15 mouse cellular contexts compared by ENCODE assay signal in genomic region chr10:60290739-60291110, GRCm38 (mm10). TPM values are rescaled to one million over a fixed set of nuclear protein-coding genes. Genes with fewer than 3 reads are reported as not detected.
DNase-seq lines count a peak whose midpoint lies in the region; ATAC-seq and TF ChIP-seq lines count a peak whose summit lies in the region.
"Had no signal": no experiment of that assay in that cellular context is flagged by ENCODE, and none has a peak within 500 bp of the region (broad histone marks: within the 10 kb centered on the region; RNA-seq: fewer than 3 reads in every experiment).

No protein-coding gene starts in this region.

- peak overlapping the region; percentile 69 for H3K27ac ChIP-seq in gastrocnemius, adult 2 months
- peak overlapping the region; percentile 67; the same call in 1 of the 2 replicates for H3K27ac ChIP-seq in liver, embryonic 11.5 days (ENCODE audit: low read depth, low read length)
- no peak overlapping the region; the same call in 1 of the 2 replicates for H3K27ac ChIP-seq in intestine, embryonic 16.5 days (ENCODE audit: low read length)
- 0 out of 2 replicates have a peak overlapping the region, but pooled peaks have one; percentile 6 for H3K27ac ChIP-seq in stomach, embryonic 15.5 days
- H3K27ac ChIP-seq: forebrain, embryonic 15.5 days; hindbrain, postnatal 0 days had no signal

- peaks cover 18% of the 10 kb centered on the region for H3K36me3 ChIP-seq in liver, embryonic 11.5 days (ENCODE audit: control insufficient read depth, insufficient read depth, low read length)
- H3K36me3 ChIP-seq in intestine, embryonic 16.5 days (ENCODE audit: control insufficient read depth, insufficient read depth, low read length): peaks cover 21% of the 10 kb centered on the region
- peaks cover 25% of the 10 kb centered on the region for H3K36me3 ChIP-seq in stomach, embryonic 15.5 days

- WGBS in liver, embryonic 11.5 days: 69% methylated on average over 8 of the region's 8 CpGs
- WGBS in intestine, embryonic 16.5 days: 69% methylated on average over 8 of the region's 8 CpGs
- 58% methylated on average over 8 of the region's 8 CpGs for WGBS in stomach, embryonic 15.5 days

- no peaks in the 10 kb centered on the region for H3K9me3 ChIP-seq in liver, embryonic 11.5 days (ENCODE audit: control insufficient read depth, low read length)
- H3K9me3 ChIP-seq in intestine, embryonic 16.5 days (ENCODE audit: control insufficient read depth, low read length): no peaks in the 10 kb centered on the region
- no peaks in the 10 kb centered on the region for H3K9me3 ChIP-seq in stomach, embryonic 15.5 days
- H3K9me3 ChIP-seq: forebrain, embryonic 15.5 days had no signal

- H3K9ac ChIP-seq in liver, embryonic 11.5 days (ENCODE audit: low read depth, low read length): no peak overlapping the region
- no peak overlapping the region for H3K9ac ChIP-seq in intestine, embryonic 16.5 days (ENCODE audit: low read depth, low read length)
- no peak overlapping the region for H3K9ac ChIP-seq in stomach, embryonic 15.5 days
- H3K9ac ChIP-seq: forebrain, embryonic 15.5 days had no signal

- TF ChIP-seq CTCF in gastrocnemius, adult 2 months (IDR thresholded peaks at IDR 0.05): no peak

- no peaks in the 10 kb centered on the region for H3K27me3 ChIP-seq in liver, embryonic 11.5 days (replicated peaks; ENCODE audit: control insufficient read depth, insufficient read depth, low read length)
- H3K27me3 ChIP-seq in intestine, embryonic 16.5 days (replicated peaks; ENCODE audit: control insufficient read depth, insufficient read depth, low read length): no peaks in the 10 kb centered on the region
- no peaks in the 10 kb centered on the region for H3K27me3 ChIP-seq in stomach, embryonic 15.5 days (replicated peaks)
- H3K27me3 ChIP-seq: forebrain, embryonic 15.5 days had no signal

- no peak overlapping the region for H3K4me3 ChIP-seq in gastrocnemius, adult 2 months
- no peak overlapping the region for H3K4me3 ChIP-seq in liver, embryonic 11.5 days (ENCODE audit: low read depth, low read length)
- H3K4me3 ChIP-seq in intestine, embryonic 16.5 days (ENCODE audit: low read length): no peak overlapping the region
- H3K4me3 ChIP-seq in stomach, embryonic 15.5 days (replicated peaks): no peak overlapping the region
- H3K4me3 ChIP-seq: forebrain, embryonic 15.5 days had no signal

- peak overlapping the region; percentile 60 for H3K4me2 ChIP-seq in liver, embryonic 11.5 days
- H3K4me2 ChIP-seq in intestine, embryonic 16.5 days (ENCODE audit: low read depth, low read length): no peak overlapping the region
- H3K4me2 ChIP-seq in stomach, embryonic 15.5 days: no peak overlapping the region; the same call in 1 of the 2 replicates
- H3K4me2 ChIP-seq: forebrain, embryonic 15.5 days; midbrain, embryonic 11.5 days had no signal

- intact Hi-C loops in gastrocnemius, adult 2 months (cut with DNase I): no loop called here

- peak; percentile 30 for ATAC-seq in liver, embryonic 11.5 days (replicated peaks; ENCODE audit: low FRiP score)
- peak; percentile 59 for ATAC-seq in intestine, embryonic 16.5 days
- ATAC-seq in stomach, embryonic 15.5 days (ENCODE audit: insufficient read depth, low FRiP score, low read depth): no peak; the same call in 1 of the 2 replicates
- ATAC-seq: forebrain, embryonic 15.5 days; hindbrain, postnatal 0 days had no signal

- H3K4me1 ChIP-seq in liver, embryonic 11.5 days (replicated peaks; ENCODE audit: control insufficient read depth, insufficient read depth, low read length): peaks cover 52% of the 10 kb centered on the region
- peaks cover 37% of the 10 kb centered on the region for H3K4me1 ChIP-seq in intestine, embryonic 16.5 days (ENCODE audit: control insufficient read depth, insufficient read depth, low read length)
- peaks cover 31% of the 10 kb centered on the region for H3K4me1 ChIP-seq in stomach, embryonic 15.5 days

- peak; percentile 22 for DNase-seq in gastrocnemius, adult 2 months
- DNase-seq in gastrocnemius, postnatal 25 days: no peak
- no peak for DNase-seq in liver, embryonic 11.5 days (ENCODE audit: low spot score)
- DNase-seq in liver: no peak
- DNase-seq in ovary, postnatal 14 days (ENCODE audit: low spot score): no peak
- DNase-seq in left cerebral cortex, adult 11 months (ENCODE audit: low spot score): no peak
- DNase-seq: cerebellum, adult 8-10 months; heart, postnatal 14 days; kidney, postnatal 25 days; left cerebral cortex, postnatal 4 days had no signal

RNA-seq across cellular contexts. Expression of gene Psap, which starts 13.3 kb away (rescaled TPM):
- total RNA-seq in gastrocnemius, adult 2 months (2021): 100 to 1,000 TPM; 730 to 837 TPM
- total RNA-seq in gastrocnemius, postnatal 25 days (2021): 100 to 1,000 TPM; 590 to 608 TPM
- 57.0 and 59.8 TPM in 2 replicates for polyA plus RNA-seq in liver, embryonic 11.5 days (2014; fragmentation: Nextera tagmentation; extraction: Ambion mirVana)
- polyA plus RNA-seq in intestine, embryonic 16.5 days (2015; fragmentation: Nextera tagmentation; extraction: Ambion mirVana): 178 and 187 TPM in 2 replicates
- 142 and 155 TPM in 2 replicates for polyA plus RNA-seq in stomach, embryonic 15.5 days (2015; fragmentation: Nextera tagmentation; extraction: Ambion mirVana)

RNA-seq across cellular contexts. Expression of gene Vsir, which starts 55.9 kb away (rescaled TPM):
- 1 to 10 TPM; 6.2 to 6.4 TPM for total RNA-seq in gastrocnemius, adult 2 months (2021)
- total RNA-seq in gastrocnemius, postnatal 25 days (2021): 1 to 10 TPM; 7.0 to 7.4 TPM
- 5.4 and 6.3 TPM in 2 replicates for polyA plus RNA-seq in liver, embryonic 11.5 days (2014; fragmentation: Nextera tagmentation; extraction: Ambion mirVana)
- 10.3 and 11.2 TPM in 2 replicates for polyA plus RNA-seq in intestine, embryonic 16.5 days (2015; fragmentation: Nextera tagmentation; extraction: Ambion mirVana)
- polyA plus RNA-seq in stomach, embryonic 15.5 days (2015; fragmentation: Nextera tagmentation; extraction: Ambion mirVana): 7.0 and 7.8 TPM in 2 replicates
